Mouse (Mus musculus) limb, embryonic 10.5 days (tissue): ENCODE measurements at regions not wholly inside any gene's neighbourhood (a gene's known extent, or its start where the extent isn't known, plus 50 kb on each side); places are given as distances from the start of the nearest gene placed in this dataset.

Source experiments
- DNase-seq: peaks from one replicate; pipeline ENCODE4 v3.0.0-alpha.2; 2017; ENCODE audit warnings: low spot score
- H3K27ac ChIP-seq: fragments of 300-500 bp; sonication (generic); 2 replicates; pipeline ENCODE4 v1.5.1; 2016; ENCODE audit warnings: mild to moderate bottlenecking
- H3K27me3 ChIP-seq: fragments of 300-500 bp; sonication (generic); 2 replicates; pipeline ENCODE4 v1.6.1; 2016; ENCODE audit warnings: low read depth, mild to moderate bottlenecking; ENCODE audit not compliant: poor library complexity, severe bottlenecking
- H3K36me3 ChIP-seq: fragments of 300-500 bp; sonication (generic); 2 replicates; pipeline ENCODE4 v1.6.1; 2016; ENCODE audit warnings: mild to moderate bottlenecking, moderate library complexity
- H3K4me1 ChIP-seq: fragments of 300-500 bp; sonication (generic); 2 replicates; pipeline ENCODE4 v1.6.1; 2016
- H3K4me3 ChIP-seq: fragments of 300-500 bp; sonication (generic); 2 replicates; pipeline ENCODE4 v1.5.1; 2016; ENCODE audit warnings: mild to moderate bottlenecking, moderate library complexity
- H3K9me3 ChIP-seq: fragments of 300-500 bp; sonication (generic); replicated peaks from 2 replicates; pipeline ENCODE4 v1.6.1; 2016; ENCODE audit warnings: mild to moderate bottlenecking
- WGBS: fragments of 180-500 bp; shearing (Covaris S2); methylation state at CpG from one replicate; pipeline ENCODE4 v1.1.7; 2016; 5-methylcytosine and 5-hydroxymethylcytosine counted together

DNA sequence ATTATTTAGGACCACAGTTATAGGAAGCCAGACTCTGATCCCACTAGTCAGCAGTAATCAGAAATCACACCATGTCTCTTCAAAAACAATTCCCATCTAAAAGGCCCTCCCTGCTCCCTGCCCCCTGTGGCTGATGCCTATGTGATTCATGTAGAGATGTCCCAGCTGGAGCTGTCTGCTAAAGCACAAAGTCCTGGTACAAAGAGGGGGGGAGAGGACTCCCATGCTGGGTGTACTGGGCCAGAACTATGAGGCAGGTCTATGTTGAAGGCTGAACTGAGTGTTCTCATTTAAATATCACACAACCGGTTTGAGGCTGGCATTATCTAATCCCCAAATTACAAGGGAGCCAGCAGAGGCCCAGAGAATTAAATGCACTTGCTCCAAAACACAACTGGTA, 88.2 kb downstream of the Chst1 start:
- H3K4me3 ChIP-seq: no peak overlapping the region
- no peak for DNase-seq
- no peaks in the 10 kb centered on the region for H3K36me3 ChIP-seq
- no peaks in the 10 kb centered on the region for H3K4me1 ChIP-seq
- H3K27me3 ChIP-seq: no peaks in the 10 kb centered on the region
- no peak overlapping the region for H3K27ac ChIP-seq
- 39% methylated on average over 1 of the region's 1 CpGs for WGBS
- no peaks in the 10 kb centered on the region for H3K9me3 ChIP-seq

DNA sequence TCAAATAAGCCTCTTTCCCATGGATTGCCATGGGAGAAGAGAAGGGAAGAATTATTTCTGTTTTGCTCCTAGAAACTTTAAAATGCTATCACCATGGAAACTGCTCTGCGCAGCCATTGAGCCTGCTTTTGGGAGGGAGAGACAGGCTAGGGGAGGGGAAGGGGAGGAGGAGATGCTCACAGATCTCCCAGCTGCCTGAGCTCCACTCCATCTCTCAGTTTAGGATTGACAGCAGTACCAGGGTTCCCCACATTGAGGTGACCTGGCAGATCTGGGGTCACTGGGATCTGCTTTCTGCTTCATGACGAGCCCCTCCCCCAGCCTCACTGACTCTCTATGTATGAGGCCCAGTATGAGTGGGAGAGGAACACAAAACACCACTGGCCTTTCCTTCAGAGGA, 89.7 kb downstream of the Chst1 start:
- WGBS: 56% methylated on average over 2 of the region's 2 CpGs
- Histone ChIP-seq H3K27me3 (no peaks in the 10 kb centered on the region), H3K9me3 (no peaks in the 10 kb centered on the region), H3K27ac (no peak overlapping the region), H3K36me3 (no peaks in the 10 kb centered on the region), H3K4me1 (no peaks in the 10 kb centered on the region), H3K4me3 (no peak overlapping the region)
- DNase-seq: no peak

DNA sequence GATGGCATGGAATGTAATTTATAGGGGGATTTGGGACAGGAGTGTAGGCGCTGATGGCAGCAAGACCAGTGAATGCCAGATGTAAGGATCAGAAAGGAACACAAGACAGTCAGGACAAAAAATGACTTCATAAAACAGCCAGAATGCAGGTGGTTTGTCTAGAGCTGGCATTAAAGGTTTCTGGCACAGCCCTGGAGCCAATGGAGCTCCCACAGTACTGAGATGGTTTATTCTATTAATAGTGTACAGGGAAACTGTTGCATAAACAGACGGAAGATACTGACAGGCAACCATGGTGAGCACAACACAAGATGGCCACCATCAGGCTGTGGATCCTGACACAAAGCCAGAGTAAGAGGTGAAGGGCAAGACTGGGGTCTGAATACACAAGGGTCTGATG, 90.8 kb downstream of the Chst1 start:
- 89% methylated on average over 2 of the region's 2 CpGs for WGBS
- Histone ChIP-seq H3K4me1 (no peaks in the 10 kb centered on the region), H3K27ac (no peak overlapping the region), H3K36me3 (no peaks in the 10 kb centered on the region), H3K4me3 (no peak overlapping the region), H3K9me3 (no peaks in the 10 kb centered on the region), H3K27me3 (no peaks in the 10 kb centered on the region)
- no peak for DNase-seq

DNA sequence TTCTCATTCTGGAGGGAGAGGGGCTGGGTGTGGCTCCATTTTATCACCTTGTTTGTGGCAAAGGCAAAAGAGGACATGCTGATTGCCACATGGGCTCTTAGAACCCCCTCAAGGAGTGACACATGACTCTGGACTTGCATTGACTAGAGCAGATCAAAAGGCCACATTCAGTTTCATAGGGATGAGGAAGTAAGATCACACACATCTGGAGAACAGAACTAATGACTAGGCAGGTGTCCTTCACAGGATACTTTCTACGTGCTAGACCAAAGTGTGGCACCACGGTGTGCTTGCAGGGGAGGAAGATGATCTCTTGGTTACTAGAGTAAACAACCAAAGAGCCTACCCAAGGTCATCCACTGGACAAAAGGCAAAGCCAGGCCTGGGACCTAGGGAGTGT, 91.9 kb downstream of the Chst1 start:
- no peak overlapping the region for H3K4me3 ChIP-seq
- H3K27me3 ChIP-seq: no peaks in the 10 kb centered on the region
- no peaks in the 10 kb centered on the region for H3K9me3 ChIP-seq
- no peak for DNase-seq
- WGBS: 75% methylated on average over 2 of the region's 2 CpGs
- H3K36me3 ChIP-seq: no peaks in the 10 kb centered on the region
- no peak overlapping the region for H3K27ac ChIP-seq
- no peaks in the 10 kb centered on the region for H3K4me1 ChIP-seq

DNA sequence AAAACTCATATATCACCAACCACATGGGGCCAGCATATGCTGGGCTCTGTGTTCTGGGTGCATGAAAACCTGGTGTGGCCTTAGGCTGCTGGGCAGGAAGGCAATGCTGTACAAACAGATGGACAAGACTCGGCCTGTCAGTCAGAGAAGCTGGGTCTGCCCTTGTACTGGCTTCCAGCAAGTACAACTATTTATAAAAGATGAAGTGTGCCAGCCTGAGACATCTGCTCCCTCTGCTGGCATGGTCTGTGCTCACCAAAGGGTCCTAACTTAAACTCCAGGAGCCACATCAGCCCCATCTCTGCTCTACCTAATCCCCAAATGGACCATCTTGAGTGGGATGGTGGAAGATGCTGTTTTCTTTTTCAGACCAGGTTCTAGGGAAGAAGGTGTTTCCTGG, 93.1 kb downstream of the Chst1 start:
- Histone ChIP-seq H3K4me3 (no peak overlapping the region), H3K9me3 (no peaks in the 10 kb centered on the region), H3K36me3 (no peaks in the 10 kb centered on the region), H3K4me1 (no peaks in the 10 kb centered on the region), H3K27me3 (no peaks in the 10 kb centered on the region), H3K27ac (no peak overlapping the region)
- no peak for DNase-seq
- 76% methylated on average over 1 of the region's 1 CpGs for WGBS

DNA sequence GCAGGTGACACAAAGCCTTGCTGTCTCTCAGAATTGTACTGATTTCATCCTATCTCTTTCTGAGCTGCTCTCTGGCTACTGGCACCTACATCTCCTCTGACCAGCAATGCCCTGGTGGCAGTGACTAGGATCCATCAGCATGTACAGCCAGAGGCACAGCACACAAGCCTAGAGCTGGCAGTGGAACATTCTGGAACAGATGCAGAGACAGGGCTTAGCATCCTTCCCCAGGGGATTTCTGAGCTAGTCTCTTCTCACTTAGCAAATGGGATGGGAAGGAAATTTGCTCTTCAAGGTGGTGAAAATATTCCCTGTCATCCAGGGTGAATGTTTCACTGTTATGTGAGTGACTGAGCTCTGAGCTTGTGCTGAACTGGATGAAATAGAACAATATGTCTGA, 93.5 kb downstream of the Chst1 start:
- Histone ChIP-seq H3K4me1 (no peaks in the 10 kb centered on the region), H3K4me3 (no peak overlapping the region), H3K27me3 (no peaks in the 10 kb centered on the region), H3K27ac (no peak overlapping the region), H3K9me3 (no peaks in the 10 kb centered on the region), H3K36me3 (no peaks in the 10 kb centered on the region)
- DNase-seq: no peak

DNA sequence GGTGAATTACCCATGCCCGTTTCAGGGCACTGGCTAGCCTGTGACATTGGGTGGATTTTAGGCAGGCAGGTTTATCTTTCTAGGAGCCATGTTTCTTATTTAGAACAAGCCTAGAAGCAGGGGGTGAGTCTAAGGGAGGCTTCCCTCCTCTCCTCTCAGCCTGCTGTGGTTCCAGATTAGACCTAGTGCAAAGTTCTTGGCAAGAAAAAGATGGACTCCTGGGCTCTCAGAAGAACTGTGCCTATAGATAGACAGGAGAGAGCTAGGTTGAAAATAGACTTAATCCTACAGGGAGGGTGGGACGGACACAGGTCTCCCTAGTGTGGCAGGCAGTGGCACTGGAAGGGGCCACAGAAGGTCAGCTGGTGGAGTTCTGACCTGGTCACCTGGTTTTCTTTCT, 95.3 kb downstream of the Chst1 start:
- Histone ChIP-seq H3K4me1 (no peaks in the 10 kb centered on the region), H3K36me3 (no peaks in the 10 kb centered on the region), H3K27ac (no peak overlapping the region), H3K4me3 (no peak overlapping the region), H3K9me3 (no peaks in the 10 kb centered on the region), H3K27me3 (no peaks in the 10 kb centered on the region)
- 77% methylated on average over 2 of the region's 2 CpGs for WGBS
- DNase-seq: no peak

DNA sequence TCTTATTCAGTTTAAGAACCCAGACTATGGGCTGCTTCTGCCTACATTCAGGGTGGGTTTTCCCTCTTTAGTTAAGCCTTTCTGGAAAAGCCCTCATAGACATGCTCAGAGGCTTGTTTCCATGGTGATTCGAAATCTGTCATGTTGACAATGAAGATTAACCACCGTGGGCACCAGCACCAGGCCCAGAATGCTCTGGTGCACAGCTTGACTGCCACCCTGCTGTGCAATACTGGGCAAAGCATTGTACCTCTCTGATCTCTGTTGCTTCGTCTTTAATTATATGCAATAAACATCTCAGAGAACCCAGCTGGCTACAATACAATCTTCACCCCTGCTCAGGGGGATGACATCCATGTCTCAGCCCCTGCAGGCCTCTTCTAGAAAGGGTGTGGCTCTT, 96.4 kb downstream of the Chst1 start:
- no peaks in the 10 kb centered on the region for H3K9me3 ChIP-seq
- no peak for DNase-seq
- no peak overlapping the region for H3K27ac ChIP-seq
- H3K36me3 ChIP-seq: no peaks in the 10 kb centered on the region
- no peaks in the 10 kb centered on the region for H3K4me1 ChIP-seq
- H3K4me3 ChIP-seq: no peak overlapping the region
- no peaks in the 10 kb centered on the region for H3K27me3 ChIP-seq
- 58% methylated on average over 3 of the region's 3 CpGs for WGBS

DNA sequence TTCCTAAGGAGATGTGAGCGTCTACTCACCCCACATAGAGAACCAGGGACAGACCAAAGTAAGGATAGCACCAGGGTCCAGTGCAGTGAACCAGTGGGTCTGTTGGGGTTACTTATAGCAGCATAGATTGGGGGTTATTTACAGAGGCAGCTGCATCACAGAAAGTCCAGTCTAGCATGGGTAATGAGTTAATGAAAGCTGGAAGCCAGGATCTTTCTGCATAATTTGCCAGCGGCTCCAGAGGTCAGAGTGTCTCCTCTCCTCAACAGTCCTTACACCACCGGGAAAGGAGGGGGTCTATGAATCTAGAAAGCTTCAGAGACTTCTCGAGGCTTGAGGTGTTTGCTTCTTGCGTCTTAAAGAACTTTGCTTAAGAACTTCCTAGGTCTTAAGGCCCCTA, 98.2 kb downstream of the Chst1 start:
- H3K4me1 ChIP-seq: no peaks in the 10 kb centered on the region
- no peak for DNase-seq
- H3K4me3 ChIP-seq: no peak overlapping the region
- H3K27me3 ChIP-seq: no peaks in the 10 kb centered on the region
- 81% methylated on average over 5 of the region's 5 CpGs for WGBS
- H3K27ac ChIP-seq: no peak overlapping the region
- no peaks in the 10 kb centered on the region for H3K9me3 ChIP-seq
- no peaks in the 10 kb centered on the region for H3K36me3 ChIP-seq

DNA sequence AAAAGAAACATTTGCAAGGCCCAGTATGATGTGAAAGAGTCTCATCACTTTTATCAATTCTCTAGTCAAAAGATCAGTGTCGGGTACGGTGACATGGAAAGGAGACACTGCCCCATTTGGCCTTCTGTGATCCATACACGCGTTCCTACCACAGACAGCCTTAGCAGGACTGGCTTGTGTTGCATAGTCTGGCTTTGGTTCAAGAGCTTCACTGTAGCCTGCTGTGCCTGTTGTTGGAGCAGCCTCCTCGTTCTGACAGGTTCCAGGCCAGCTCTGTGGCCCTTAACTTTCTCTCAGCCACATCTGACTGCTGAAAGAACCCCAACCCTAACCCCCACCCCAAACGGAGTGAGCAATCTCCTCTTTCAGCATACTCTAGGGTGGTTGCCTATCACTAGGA, 99.9 kb downstream of the Chst1 start:
- no peaks in the 10 kb centered on the region for H3K4me1 ChIP-seq
- WGBS: 85% methylated on average over 6 of the region's 6 CpGs

DNA sequence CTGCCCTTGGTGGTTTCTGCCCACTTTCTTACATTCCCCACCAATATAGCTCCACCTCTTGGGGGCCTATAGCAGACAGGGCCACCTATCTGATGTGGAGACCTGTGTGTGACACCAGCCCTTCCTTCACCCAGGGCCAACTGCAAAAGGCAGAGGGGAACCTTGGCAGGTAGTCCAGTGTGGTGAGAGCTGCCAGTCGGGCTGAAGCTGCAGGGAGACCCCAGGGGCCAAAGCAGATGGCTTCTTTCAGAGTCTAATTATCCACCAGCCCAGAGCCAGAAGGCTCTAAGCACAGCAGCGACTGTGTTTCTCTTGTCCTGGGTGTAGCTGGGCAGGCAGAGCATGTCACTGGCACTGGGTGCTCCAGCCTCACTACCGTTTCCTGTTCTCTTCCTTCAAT, 104.5 kb downstream of the Chst1 start:
- Histone ChIP-seq H3K9me3 (no peaks in the 10 kb centered on the region), H3K4me3 (no peak overlapping the region), H3K4me1 (no peaks in the 10 kb centered on the region), H3K36me3 (no peaks in the 10 kb centered on the region), H3K27me3 (no peaks in the 10 kb centered on the region), H3K27ac (no peak overlapping the region)
- 54% methylated on average over 3 of the region's 3 CpGs for WGBS
- no peak for DNase-seq

More for the DNA sequence above, 99.9 kb downstream of the Chst1 start:
- DNase-seq: no peak
- Histone ChIP-seq H3K27me3 (no peaks in the 10 kb centered on the region), H3K4me3 (no peak overlapping the region), H3K9me3 (no peaks in the 10 kb centered on the region), H3K27ac (no peak overlapping the region), H3K36me3 (no peaks in the 10 kb centered on the region)

DNA sequence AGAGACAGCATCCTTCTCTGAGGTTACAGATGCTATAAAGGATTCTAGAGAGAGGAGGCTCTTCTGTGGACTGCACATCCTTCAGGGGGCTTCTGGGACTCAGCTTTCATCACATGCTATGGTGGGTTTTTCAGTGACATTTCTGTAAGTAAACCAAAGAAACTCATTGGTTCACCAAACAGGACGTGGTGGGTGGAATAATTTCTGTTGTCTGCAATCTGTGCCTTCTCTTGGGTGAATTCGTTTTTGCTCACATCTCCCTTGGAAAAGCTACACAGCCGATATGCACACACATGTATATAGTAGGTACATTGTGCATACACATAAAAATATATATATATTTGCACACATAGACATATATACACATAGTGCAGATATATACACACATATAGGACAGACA, 110.2 kb downstream of the Chst1 start:
- Histone ChIP-seq H3K27ac (no peak overlapping the region), H3K36me3 (no peaks in the 10 kb centered on the region), H3K9me3 (no peaks in the 10 kb centered on the region), H3K27me3 (no peaks in the 10 kb centered on the region), H3K4me1 (peaks cover 15% of the 10 kb centered on the region), H3K4me3 (no peak overlapping the region)
- WGBS: 88% methylated on average over 3 of the region's 3 CpGs
- DNase-seq: no peak

DNA sequence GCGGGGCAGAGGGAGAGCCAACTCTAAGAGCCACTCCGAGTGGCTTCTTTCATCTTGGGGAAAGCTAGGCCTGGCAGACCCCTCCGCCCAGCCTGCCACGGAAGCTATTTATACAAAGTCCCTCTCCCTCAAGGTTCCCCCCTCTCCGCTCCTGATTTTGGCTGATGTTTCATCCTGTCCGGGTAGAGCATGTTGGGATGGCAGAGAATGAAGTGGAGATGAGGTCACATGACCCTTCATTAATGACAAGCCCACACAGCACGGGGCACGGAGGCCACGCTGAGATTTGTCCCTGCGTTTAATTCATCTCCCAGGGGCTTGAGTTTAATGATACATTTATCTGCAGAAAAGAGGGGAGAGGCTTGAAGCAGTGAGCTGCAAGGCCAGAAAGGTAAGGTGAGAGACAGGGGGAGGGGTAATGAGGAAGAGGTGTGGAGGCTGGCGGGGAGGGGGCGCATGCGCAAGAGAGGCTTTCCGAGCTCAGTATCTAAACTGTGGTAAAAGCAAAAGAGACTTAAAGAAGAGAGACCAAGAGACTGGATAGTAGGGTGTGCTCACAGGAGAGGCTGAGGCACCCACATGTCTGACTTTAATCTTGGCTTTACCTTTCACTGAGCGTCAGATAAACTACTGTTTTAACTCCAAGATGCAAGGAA, 111.7 kb downstream of the Chst1 start:
- no peaks in the 10 kb centered on the region for H3K9me3 ChIP-seq
- H3K27ac ChIP-seq: peak overlapping the region; percentile 44; the same call in 1 of the 2 replicates
- no peaks in the 10 kb centered on the region for H3K27me3 ChIP-seq
- DNase-seq: peak; percentile 46
- peak overlapping the region; percentile 39 for H3K4me3 ChIP-seq
- WGBS: 27% methylated on average over 15 of the region's 15 CpGs
- no peaks in the 10 kb centered on the region for H3K36me3 ChIP-seq
- H3K4me1 ChIP-seq: peaks cover 15% of the 10 kb centered on the region
